Mouse (Mus musculus): ENCODE results near the gene A430078G23Rik. TPM values are rescaled to one million over a fixed set of nuclear protein-coding genes. Genes with fewer than 3 reads are reported as not detected.
A peak's percentile ranks its signal among the peaks of the same experiment; 100 is the strongest.

A430078G23Rik gene
- polyA plus RNA-seq, 2 experiments, result 0.33 to 0.36 TPM

DNA sequence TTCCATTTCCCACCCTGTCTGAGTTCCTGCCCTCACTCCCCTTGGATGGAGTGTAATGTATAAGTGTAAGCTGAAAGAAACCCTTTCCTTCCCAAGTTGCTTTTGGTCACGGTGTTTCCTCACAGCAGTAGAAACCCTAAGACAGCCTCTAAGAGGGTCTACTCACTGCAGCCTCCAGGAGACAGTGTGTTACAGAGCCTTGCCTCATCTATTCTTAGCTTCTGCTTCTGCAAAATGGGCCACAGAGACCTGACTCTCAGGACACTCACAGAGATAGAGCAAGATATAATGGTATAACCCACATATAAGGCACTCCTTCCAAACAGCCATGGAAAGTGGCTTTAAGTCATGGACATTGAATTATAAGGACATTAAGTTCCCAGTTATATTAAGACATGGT, 26.2 kb upstream of the A430078G23Rik start:
- no peak overlapping the region for H3K27ac ChIP-seq
- no peak for TF ChIP-seq CTCF (IDR thresholded peaks at IDR 0.05; ENCODE audit: low read depth)
- TF ChIP-seq EP300 (IDR thresholded peaks at IDR 0.05; ENCODE audit: low read depth), result no peak
- ATAC-seq (ENCODE audit: insufficient read depth) (no peak), DNase-seq (ENCODE audit: low read depth in 3 of 3, low spot score in 3 of 3) (no peak)
- H3K4me2 ChIP-seq (ENCODE audit: low read depth), result no peak overlapping the region
- no peak overlapping the region for H3K4me3 ChIP-seq (ENCODE audit: insufficient read depth in 1 of 2, low read depth in 2 of 2, low read length in 2 of 2)
- 29% methylated on average over 1 of the region's 1 CpGs for WGBS (ENCODE audit: insufficient replicate concordance)
- no peaks in the 10 kb centered on the region for H3K27me3 ChIP-seq (ENCODE audit: control insufficient read depth, insufficient read depth, low read length)
- H3K4me1 ChIP-seq (replicated peaks; ENCODE audit: control insufficient read depth in 2 of 2, insufficient read depth in 2 of 2, low read length in 1 of 2), result 0 out of 4 replicates have a peak, but pooled peaks cover 0 to 2% of the 10 kb centered on the region in 2 experiments
- no peaks in the 10 kb centered on the region for H3K9me3 ChIP-seq (ENCODE audit: control insufficient read depth, low read length)
- H3K9ac ChIP-seq (replicated peaks), result no peak overlapping the region
- no peaks in the 10 kb centered on the region for H3K36me3 ChIP-seq (replicated peaks; ENCODE audit: control insufficient read depth, insufficient read depth, low read depth)

DNA sequence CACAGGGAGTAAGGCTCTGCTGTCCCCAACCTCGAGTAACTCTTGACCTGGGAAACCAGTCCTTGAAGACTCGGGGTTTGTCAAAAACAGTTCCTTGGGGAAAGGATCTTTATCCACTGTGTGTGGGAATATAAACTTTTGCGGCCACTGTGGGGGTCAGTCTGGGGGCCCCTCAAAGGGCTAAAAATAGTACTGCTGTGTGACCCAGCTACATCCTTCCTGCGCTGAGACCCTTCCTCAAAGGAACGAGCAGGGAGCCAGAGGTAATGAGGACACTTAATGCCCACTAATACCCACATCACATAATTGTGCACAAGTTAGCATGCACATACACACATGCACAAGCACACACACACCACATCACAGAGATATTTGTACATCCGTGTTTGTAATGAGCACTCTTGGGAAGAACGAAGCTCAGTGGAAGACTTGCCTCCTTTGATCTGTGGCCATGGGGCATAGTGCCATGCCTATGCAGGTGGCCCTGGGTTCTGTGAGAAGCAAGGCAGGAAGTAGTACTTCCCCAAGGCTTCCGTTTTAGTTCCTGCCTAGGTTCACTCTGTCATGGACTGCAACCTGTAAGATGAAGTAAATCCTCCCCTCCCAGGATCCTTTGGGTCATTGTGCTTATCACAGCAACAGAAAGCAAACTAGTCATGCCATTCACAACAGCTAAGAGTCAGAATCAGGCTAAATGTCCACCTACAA, 25.5 kb upstream of the A430078G23Rik start:
- Histone ChIP-seq H3K4me1 (replicated peaks; ENCODE audit: control insufficient read depth in 2 of 2, insufficient read depth in 2 of 2, low read length in 1 of 2) (0 out of 4 replicates have a peak, but pooled peaks cover 0 to 2% of the 10 kb centered on the region in 2 experiments), H3K27me3 (ENCODE audit: control insufficient read depth, insufficient read depth, low read length) (no peaks in the 10 kb centered on the region), H3K27ac (no peak overlapping the region), H3K9me3 (ENCODE audit: control insufficient read depth, low read length) (no peaks in the 10 kb centered on the region), H3K36me3 (replicated peaks; ENCODE audit: control insufficient read depth, insufficient read depth, low read depth) (no peaks in the 10 kb centered on the region), H3K4me2 (ENCODE audit: low read depth) (no peak overlapping the region), H3K9ac (replicated peaks) (no peak overlapping the region), H3K4me3 (ENCODE audit: insufficient read depth in 1 of 2, low read depth in 2 of 2, low read length in 2 of 2) (no peak overlapping the region)
- 18% methylated on average over 8 of the region's 8 CpGs for WGBS (ENCODE audit: insufficient replicate concordance)
- DNase-seq (ENCODE audit: low read depth in 3 of 3, low spot score in 3 of 3), result no peak
- no peak for ATAC-seq (ENCODE audit: insufficient read depth)
- TF ChIP-seq EP300 (IDR thresholded peaks at IDR 0.05; ENCODE audit: low read depth) (no peak), CTCF (IDR thresholded peaks at IDR 0.05; ENCODE audit: low read depth) (no peak)

DNA sequence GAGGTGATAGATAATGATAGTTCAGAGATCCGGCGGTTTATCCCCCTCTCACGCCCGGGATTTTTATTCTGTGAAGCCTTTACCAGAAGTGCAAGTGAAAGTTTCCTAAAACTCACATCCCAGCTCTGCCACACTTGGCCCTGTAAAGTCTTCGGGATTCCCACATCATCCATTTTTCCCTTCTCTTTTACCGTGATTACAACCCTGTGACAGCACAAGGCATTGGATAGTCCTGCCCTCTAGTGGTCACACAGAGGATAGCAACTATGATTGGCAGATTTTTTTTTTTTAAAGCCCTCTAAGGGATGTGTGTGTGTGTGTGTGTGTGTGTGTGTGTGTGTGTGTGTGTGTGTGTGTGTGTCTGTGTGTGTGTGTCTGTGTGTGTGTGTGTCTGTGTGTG, 22.6 kb upstream of the A430078G23Rik start:
- no peaks in the 10 kb centered on the region for H3K9me3 ChIP-seq (ENCODE audit: control insufficient read depth, low read length)
- H3K9ac ChIP-seq (replicated peaks), result no peak overlapping the region
- no peak overlapping the region for H3K27ac ChIP-seq
- H3K36me3 ChIP-seq (replicated peaks; ENCODE audit: control insufficient read depth, insufficient read depth, low read depth), result no peaks in the 10 kb centered on the region
- no peak overlapping the region for H3K4me3 ChIP-seq (ENCODE audit: insufficient read depth in 1 of 2, low read depth in 2 of 2, low read length in 2 of 2)
- no peak overlapping the region for H3K4me2 ChIP-seq (ENCODE audit: low read depth)
- ATAC-seq (ENCODE audit: insufficient read depth), result no peak
- 50% methylated on average over 6 of the region's 6 CpGs for WGBS (ENCODE audit: insufficient replicate concordance)
- TF ChIP-seq EP300 (IDR thresholded peaks at IDR 0.05; ENCODE audit: low read depth) (no peak), CTCF (IDR thresholded peaks at IDR 0.05; ENCODE audit: low read depth) (peak; percentile 87)
- 0 out of 4 replicates have a peak, but pooled peaks cover 0 to 2% of the 10 kb centered on the region in 2 experiments for H3K4me1 ChIP-seq (replicated peaks; ENCODE audit: control insufficient read depth in 2 of 2, insufficient read depth in 2 of 2, low read length in 1 of 2)
- no peaks in the 10 kb centered on the region for H3K27me3 ChIP-seq (ENCODE audit: control insufficient read depth, insufficient read depth, low read length)
- DNase-seq (ENCODE audit: low read depth in 3 of 3, low spot score in 3 of 3), result peak in 1 of 3 experiments; percentile 22

DNA sequence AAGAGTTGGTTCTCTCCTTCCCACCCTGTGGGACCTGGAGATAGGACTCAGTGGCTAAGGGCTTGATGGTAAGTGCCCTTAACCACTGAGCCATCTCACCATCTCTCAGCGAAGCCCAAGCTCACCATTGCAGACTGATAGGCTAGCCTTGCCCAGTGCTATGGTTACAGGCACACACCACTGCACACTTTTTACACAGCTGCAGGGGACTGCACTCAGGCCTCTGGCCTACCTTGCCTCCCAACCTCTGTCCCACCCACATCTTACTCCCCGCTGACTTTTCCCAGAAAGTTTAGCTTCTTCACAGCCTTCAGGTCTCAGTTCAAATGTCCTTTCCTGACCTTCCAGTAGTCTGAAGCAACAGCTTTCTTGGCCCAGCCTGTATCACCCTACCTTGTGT, 21.5 kb upstream of the A430078G23Rik start:
- DNase-seq (ENCODE audit: low read depth in 3 of 3, low spot score in 3 of 3) (no peak), ATAC-seq (ENCODE audit: insufficient read depth) (no peak)
- Histone ChIP-seq H3K27ac (no peak overlapping the region), H3K4me1 (replicated peaks; ENCODE audit: control insufficient read depth in 2 of 2, insufficient read depth in 2 of 2, low read length in 1 of 2) (0 out of 4 replicates have a peak, but pooled peaks cover 0 to 2% of the 10 kb centered on the region in 2 experiments), H3K9ac (replicated peaks) (no peak overlapping the region), H3K27me3 (ENCODE audit: control insufficient read depth, insufficient read depth, low read length) (no peaks in the 10 kb centered on the region), H3K36me3 (replicated peaks; ENCODE audit: control insufficient read depth, insufficient read depth, low read depth) (no peaks in the 10 kb centered on the region), H3K4me3 (ENCODE audit: insufficient read depth in 1 of 2, low read depth in 2 of 2, low read length in 2 of 2) (no peak overlapping the region), H3K9me3 (ENCODE audit: control insufficient read depth, low read length) (no peaks in the 10 kb centered on the region), H3K4me2 (ENCODE audit: low read depth) (no peak overlapping the region)
- TF ChIP-seq CTCF (IDR thresholded peaks at IDR 0.05; ENCODE audit: low read depth) (no peak), EP300 (IDR thresholded peaks at IDR 0.05; ENCODE audit: low read depth) (no peak)
- 66% methylated on average over 2 of the region's 2 CpGs for WGBS (ENCODE audit: insufficient replicate concordance)

DNA sequence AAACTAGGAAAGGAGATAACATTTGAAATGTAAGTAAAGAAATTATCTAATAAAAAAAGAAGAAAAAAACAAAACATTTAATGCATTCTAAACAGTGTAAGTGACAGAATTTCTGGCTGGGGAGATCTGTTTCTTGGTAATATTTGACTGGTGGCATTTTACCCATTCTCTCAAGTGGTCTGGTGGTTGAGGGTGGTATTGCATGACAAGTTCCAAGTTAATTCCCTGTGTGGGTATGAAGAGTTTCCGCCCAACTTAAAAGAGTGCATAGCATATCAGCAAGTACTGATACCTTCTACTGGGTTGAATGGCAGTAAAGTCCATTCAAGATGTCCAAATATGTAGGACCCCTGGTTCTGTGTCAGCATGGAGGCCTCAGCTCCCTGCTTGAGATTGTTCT, 17.3 kb upstream of the A430078G23Rik start:
- no peak overlapping the region for H3K27ac ChIP-seq
- no peak for TF ChIP-seq EP300 (IDR thresholded peaks at IDR 0.05; ENCODE audit: low read depth)
- no peak overlapping the region for H3K4me2 ChIP-seq (ENCODE audit: low read depth)
- H3K9me3 ChIP-seq (ENCODE audit: control insufficient read depth, low read length), result no peaks in the 10 kb centered on the region
- 70% methylated on average over 1 of the region's 1 CpGs for WGBS (ENCODE audit: insufficient replicate concordance)
- H3K36me3 ChIP-seq (replicated peaks; ENCODE audit: control insufficient read depth, insufficient read depth, low read depth), result no peaks in the 10 kb centered on the region
- no peaks in the 10 kb centered on the region for H3K27me3 ChIP-seq (ENCODE audit: control insufficient read depth, insufficient read depth, low read length)
- ATAC-seq (ENCODE audit: insufficient read depth), result no peak
- H3K4me1 ChIP-seq (replicated peaks; ENCODE audit: control insufficient read depth in 2 of 2, insufficient read depth in 2 of 2, low read length in 1 of 2), result no peaks in the 10 kb centered on the region
- no peak overlapping the region for H3K4me3 ChIP-seq (ENCODE audit: insufficient read depth in 1 of 2, low read depth in 2 of 2, low read length in 2 of 2)
- no peak for DNase-seq (ENCODE audit: low read depth in 3 of 3, low spot score in 3 of 3)
- H3K9ac ChIP-seq (replicated peaks), result no peak overlapping the region

Data from liver, embryonic 14.5 days (tissue).